Mouse (Mus musculus) megakaryocyte, embryonic 14.5 days (primary cell): ENCODE data around the gene Hs3st2.

Experiments
- FLI1 ChIP-seq: IDR thresholded peaks from 2 replicates; pipeline ENCODE4 v1.6.1; 2012; ENCODE audit warnings: low read length, inconsistent platforms, mixed read lengths
- GATA1 ChIP-seq: IDR thresholded peaks from 3 replicates; pipeline ENCODE4 v1.6.1; 2012; ENCODE audit warnings: mixed read lengths, low read length, inconsistent platforms, borderline replicate concordance

DNA sequence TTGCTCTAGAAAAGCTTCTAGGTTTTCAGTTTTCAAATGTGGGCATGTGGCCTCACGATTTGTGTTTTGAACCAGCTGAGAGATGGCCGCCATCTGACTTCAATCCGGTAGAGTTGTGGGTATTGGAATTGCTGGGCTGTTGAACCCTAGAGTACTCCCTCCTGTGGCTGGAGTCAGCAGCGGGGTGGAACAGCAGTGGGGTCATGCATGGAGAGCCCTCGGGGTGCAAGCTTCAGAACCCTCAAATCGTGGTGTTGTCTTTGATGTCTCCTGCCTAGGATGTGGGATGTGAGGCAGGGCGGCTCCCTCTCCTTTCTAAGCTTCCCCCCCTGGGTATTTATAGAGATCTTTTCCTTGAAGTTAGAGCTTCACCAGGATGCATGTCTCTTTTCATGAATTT is 52.7 kb downstream of the Hs3st2 start:
- TF ChIP-seq GATA1, result no peak
- TF ChIP-seq FLI1, result no peak
